Mouse (Mus musculus) CH12F3 (cell line): ENCODE measurements around the gene Dpp6.

Source experiments
- in situ Hi-C: fragments of 300-500 bp; cut with MboI; formaldehyde crosslinking; loops from 2 replicates; pipeline ENCODE4 v1.14.3; 2020; ENCODE audit warnings: low sequenced_read_pairs

The Dpp6 gene

GRCm38 (mm10) chr5:26945169-26945920, 128.3 kb downstream of the Dpp6 start:
- in situ Hi-C loops = no loop called here

GRCm38 (mm10) chr5:26969941-26970590, 153.1 kb downstream of the Dpp6 start:
- in situ Hi-C loops = no loop called here

GRCm38 (mm10) chr5:26973166-26973565, 156.2 kb downstream of the Dpp6 start:
- in situ Hi-C loops = no loop called here

GRCm38 (mm10) chr5:26979348-26979747, 162.3 kb downstream of the Dpp6 start:
- in situ Hi-C loops = no loop called here

DNA sequence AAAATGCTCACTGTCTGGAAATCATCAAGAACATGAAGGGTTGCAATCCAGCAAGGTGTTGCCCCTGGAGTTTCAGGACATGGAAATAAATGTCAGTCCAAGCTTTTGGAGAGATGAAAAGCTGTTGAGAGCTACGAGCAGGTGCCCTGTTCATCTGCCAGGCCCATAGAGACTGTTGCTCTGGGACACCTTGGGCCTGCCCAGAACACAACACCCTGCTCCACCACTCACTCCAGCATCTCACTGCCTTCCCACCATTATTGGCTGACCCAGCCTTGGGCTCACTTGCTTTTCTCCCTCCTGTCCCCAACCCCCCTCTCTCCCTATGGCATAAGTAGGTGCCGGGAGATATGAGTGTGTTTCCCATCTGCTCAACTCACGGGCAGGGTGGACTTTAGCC, 162.8 kb downstream of the Dpp6 start:
- in situ Hi-C loops = no loop called here

DNA sequence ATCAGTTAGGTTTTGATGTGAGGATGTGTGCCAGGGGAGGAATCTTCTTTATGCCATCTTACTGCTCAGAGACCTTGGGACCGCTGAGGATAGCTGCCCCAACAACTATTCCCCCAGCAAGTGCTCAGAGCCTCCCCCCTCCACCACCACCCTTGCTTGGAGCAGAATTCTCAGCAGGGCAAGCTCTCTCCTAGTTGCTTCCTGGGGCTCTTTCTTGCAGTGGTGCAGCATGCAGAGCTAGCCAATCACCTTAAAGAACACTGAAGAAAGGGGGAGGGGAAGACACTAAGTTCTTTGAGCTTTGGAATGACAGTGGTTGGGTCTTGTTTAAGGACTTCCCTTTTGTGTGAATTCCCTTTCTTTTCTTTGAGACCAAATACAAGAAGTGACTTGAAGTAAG, 168.1 kb downstream of the Dpp6 start:
- in situ Hi-C loops = no loop called here

DNA sequence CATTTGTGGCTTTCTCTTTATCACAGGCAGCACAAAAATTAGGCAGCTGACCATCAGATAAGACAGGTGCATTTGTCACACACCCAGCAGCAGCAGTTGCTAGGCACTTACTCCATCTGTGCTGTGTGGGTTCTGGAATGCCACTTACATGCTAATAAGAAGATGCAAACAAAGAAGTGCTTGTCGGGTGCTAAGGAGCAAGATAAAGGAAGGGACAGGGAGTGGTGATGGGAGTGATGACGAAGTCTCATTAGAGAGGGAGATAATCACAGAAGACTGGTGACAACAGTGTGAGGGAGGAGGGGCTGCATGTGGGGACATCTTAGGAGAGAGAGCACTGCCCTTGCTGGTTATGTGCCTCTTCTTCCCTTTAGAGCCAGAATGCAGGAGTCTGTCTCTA, 174.6 kb downstream of the Dpp6 start:
- in situ Hi-C loops = no loop called here

DNA sequence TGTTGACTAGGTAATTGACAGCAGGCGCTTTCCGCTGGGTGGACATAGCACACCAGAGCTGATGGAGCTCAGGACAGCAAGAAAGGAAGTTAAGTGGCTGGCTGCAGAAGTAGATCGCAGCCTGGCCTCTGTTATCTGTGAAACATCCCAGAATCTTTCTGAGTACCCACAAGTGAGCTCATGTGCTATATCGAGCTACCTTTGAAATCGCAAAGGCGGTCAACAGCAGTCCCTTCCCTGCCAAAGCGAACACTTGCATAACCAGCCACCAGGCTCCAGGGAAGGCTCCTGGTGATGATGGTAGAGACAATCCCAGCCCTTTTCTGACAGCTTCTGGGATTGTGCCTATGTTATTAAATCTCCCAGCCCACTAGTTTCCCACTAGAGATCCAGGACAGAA, 186.5 kb downstream of the Dpp6 start:
- in situ Hi-C loops = no loop called here

DNA sequence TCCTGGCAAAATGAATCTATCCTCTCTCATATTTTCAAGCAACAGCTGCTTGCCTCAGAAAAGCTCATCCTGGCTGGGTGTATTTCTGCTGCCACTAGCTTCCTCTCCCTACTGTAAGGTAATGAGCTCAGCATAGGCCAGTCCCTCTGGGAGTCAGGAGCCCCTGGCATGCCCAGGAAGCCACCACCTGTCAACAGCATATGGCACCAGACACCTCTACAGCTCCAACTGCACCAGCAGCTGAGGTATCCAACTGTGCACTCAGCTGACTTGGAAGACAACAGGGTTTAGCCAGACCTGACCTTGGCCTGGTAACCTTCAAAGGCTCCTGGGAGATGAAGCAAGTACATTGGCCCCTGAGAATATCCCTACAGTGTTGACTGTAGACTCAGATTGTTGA, 192.2 kb downstream of the Dpp6 start:
- in situ Hi-C loops = no loop called here

DNA sequence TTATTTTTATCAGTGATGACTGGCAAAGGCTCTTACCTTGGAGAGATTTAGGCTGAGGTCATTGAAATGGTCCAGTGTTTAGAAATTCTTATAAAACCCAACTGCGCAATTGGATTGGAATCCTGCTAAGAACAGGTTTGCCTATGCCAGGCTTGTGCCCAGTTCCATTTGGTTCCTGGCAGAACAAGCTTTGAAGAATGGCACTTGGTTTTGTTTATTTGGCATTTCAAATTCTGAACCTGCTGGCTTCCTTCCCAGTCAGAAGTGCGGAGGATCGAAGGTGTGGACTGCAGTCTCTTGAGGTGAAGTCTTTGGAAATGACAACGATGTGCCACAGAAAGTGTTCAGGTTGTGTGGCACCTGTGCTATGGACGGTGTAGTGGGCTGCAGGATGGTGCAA, 193.6 kb downstream of the Dpp6 start:
- in situ Hi-C loops = no loop called here

- in situ Hi-C loops = no loop called here
These were observed 201.4 kb downstream of the Dpp6 start for GRCm38 (mm10) chr5:27018314-27018956.

- in situ Hi-C loops = no loop called here
These were observed 211.6 kb downstream of the Dpp6 start for GRCm38 (mm10) chr5:27028611-27029010.

DNA sequence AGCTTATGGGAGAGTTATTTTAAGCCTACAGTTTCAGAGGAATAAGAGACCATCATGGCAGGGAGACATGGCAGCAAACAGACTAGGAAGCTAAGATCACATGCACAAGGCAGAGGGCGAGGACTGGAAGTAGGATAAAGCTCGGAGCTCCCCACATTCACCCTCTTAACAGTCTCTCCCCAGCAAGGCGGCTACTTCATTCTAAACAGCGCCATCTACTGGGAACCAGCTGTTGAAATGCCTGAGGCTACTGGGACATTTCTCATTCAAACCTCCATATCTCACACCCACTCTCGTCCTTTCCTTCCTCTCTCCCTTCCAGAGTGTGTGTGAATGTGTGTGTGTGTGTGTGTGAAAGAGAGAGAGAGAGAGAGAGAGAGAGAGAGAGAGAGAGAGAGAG, 212.8 kb downstream of the Dpp6 start:
- in situ Hi-C loops = no loop called here

GRCm38 (mm10) chr5:27034858-27035257, 217.9 kb downstream of the Dpp6 start:
- in situ Hi-C loops = no loop called here

- in situ Hi-C loops = no loop called here
These were observed 218.3 kb downstream of the Dpp6 start for GRCm38 (mm10) chr5:27035291-27035690.

DNA sequence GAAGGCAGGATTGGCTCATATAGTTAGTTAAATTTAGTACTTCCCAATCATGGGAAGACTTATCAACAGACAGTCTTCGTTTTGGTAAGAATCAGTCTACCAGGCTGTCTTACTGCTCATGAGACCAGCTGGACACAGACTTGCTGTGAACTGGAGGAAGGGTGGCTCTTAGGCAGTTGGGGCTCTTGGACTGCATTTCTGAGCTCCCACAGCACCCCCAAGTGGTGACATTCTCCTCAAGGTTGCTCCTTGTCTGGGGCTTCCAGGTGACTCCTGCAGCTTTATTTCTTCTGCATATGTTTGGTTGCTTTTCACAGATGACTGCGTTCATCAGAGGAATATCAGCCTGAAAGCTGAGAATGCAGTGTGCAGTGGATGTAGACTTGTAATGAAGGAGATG, 218.9 kb downstream of the Dpp6 start:
- in situ Hi-C loops = no loop called here

GRCm38 (mm10) chr5:27037796-27038195, 220.8 kb downstream of the Dpp6 start:
- in situ Hi-C loops = no loop called here

DNA sequence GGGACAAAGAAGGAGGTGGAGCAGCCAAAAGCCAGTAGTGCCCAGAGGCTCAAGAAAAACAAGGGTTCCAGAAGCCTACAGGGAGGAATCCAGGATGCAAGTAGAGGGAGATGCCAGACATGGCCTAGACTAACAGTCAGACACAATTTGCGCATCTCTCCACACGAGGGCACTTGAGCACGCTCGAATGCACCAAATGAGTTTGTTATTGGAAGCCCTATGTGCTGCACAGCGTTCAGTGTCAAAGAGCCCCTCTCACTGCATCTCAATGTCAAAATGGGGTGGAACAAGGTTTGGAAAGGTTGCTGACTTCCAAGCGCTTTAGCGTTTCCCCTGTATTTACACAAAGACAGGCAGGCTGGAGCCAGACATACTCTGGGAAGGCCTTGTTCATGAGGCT, 231.2 kb downstream of the Dpp6 start:
- in situ Hi-C loops = no loop called here

DNA sequence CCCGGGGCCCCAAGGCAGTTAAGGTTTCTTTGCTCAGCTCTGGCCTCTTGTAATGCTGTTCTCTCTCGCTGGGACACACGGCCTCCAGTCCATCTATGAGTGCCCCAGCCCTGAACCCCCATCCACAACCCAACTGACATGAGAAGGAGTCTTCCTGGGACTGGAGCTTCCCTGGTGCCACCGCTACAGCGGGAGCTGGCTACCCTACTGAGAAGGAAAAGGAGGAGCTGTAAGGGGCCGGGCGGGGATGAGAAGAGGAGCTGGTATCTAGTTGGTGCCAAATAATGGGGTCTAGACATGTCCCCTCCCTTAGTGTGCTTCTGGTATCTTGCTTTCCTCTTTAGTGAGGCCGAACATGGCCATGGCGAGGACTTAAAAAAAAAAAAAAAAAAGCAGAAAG, 231.9 kb downstream of the Dpp6 start:
- in situ Hi-C loops = no loop called here

- in situ Hi-C loops = no loop called here
These were observed 232.5 kb downstream of the Dpp6 start for GRCm38 (mm10) chr5:27049341-27050091.

- in situ Hi-C loops = no loop called here
These were observed 234.2 kb downstream of the Dpp6 start for GRCm38 (mm10) chr5:27051250-27051649.
